Mouse (Mus musculus) sigmoid colon, adult 10 weeks (tissue): ENCODE measurements around the gene Gm49321. TPM values are rescaled to one million over a fixed set of nuclear protein-coding genes. Genes with fewer than 3 reads are reported as not detected.

Source experiments
- polyA plus RNA-seq: library from polyadenylated mRNA; stranded (reverse); fragments of 350-450 nt; fragmentation: Illumina TruSeq; extraction: RNeasy Lipid Tissue Mini Kit (QIAGEN cat#74804); gene quantifications from one replicate; pipeline ENCODE4 v1.2.3, GENCODE M21; 2014; ENCODE audit warnings: low read depth, low replicate concordance

Gene Gm49321
- not detected for polyA plus RNA-seq

GRCm38 (mm10) chr12:73937353-73937752, at the start of gene Gm49321:
Gm49321 (plus strand) TSS chr12:73937653.

GRCm38 (mm10) chr12:73964291-73965281, 27.1 kb downstream of the Gm49321 start, which contains the start of gene Snapc1:
Snapc1 (plus strand) TSS chr12:73964481.

GRCm38 (mm10) chr12:73997297-73998127, 60.1 kb downstream of the Gm49321 start, which contains the start of gene Syt16:
Syt16 (plus strand) TSS chr12:73997661.

Other genes starting within 250 kb of the Gm49321 start
- gene Hif1a, start 36.3 kb upstream of the Gm49321 start, polyA plus RNA-seq: 259 TPM
- 20.6 TPM for gene Snapc1, start 26.8 kb downstream of the Gm49321 start, polyA plus RNA-seq
- gene Syt16, start 60.0 kb downstream of the Gm49321 start, polyA plus RNA-seq: 0.85 TPM